13 mouse cellular contexts compared by ENCODE assay signal in the genomic region with DNA sequence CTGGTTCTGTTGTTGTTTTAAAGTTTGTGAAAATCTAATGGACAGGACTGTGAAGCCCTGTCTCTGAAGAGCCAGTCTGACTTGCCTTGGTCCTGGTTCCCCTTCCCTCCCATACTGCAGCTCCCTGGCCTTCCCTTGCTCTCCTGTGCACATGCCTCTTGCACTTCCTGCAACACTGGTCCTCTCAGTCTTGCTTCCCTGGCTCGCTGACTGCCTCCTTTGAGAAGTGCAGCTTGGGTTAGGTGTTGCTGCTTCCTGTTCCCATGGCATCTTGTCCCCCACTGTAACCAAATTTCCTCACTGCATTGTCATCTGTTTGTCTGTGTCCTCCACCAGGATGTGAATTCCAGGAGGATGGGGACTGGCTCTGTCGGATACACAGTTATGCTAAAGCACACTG. TPM values are rescaled to one million over a fixed set of nuclear protein-coding genes. Genes with fewer than 3 reads are reported as not detected.
DNase-seq lines count a peak whose midpoint lies in the region; ATAC-seq and TF ChIP-seq lines count a peak whose summit lies in the region.
"Had no signal": no experiment of that assay in that cellular context is flagged by ENCODE, and none has a peak within 500 bp of the region (broad histone marks: within the 10 kb centered on the region; RNA-seq: fewer than 3 reads in every experiment).

No protein-coding gene starts in this region.

- H3K27me3 ChIP-seq in kidney, embryonic 16.5 days (ENCODE audit: insufficient read depth, low read length): no peaks in the 10 kb centered on the region
- H3K27me3 ChIP-seq: heart, embryonic 15.5 days; liver, embryonic 13.5 days had no signal

- no peak overlapping the region for H3K4me3 ChIP-seq in kidney, embryonic 16.5 days (ENCODE audit: low read length)
- no peak overlapping the region for H3K4me3 ChIP-seq in ES-E14 (ENCODE audit: insufficient read depth in 1 of 2, low read depth in 1 of 2, low read length in 2 of 2, poor library complexity in 1 of 2, severe bottlenecking in 1 of 2)
- H3K4me3 ChIP-seq: forebrain, embryonic 10.5 days; heart, embryonic 15.5 days; liver, embryonic 13.5 days had no signal

- no peak for ATAC-seq in kidney, embryonic 16.5 days (ENCODE audit: low FRiP score, low TSS enrichment)

- 0 out of 2 replicates have a peak overlapping the region, but pooled peaks have one; percentile 36 for H3K27ac ChIP-seq in kidney, embryonic 16.5 days (ENCODE audit: low read length)
- H3K27ac ChIP-seq in ES-E14 (ENCODE audit: insufficient read depth, low read depth, low read length, poor library complexity, severe bottlenecking): peak overlapping the region; percentile 25; the same call in 1 of the 2 replicates
- H3K27ac ChIP-seq: forebrain, embryonic 10.5 days; heart, embryonic 15.5 days; liver, embryonic 13.5 days had no signal

- in situ Hi-C loops in ES-E14 (cut with MboI; ENCODE audit: low sequenced_read_pairs in 2 of 2, unreplicated experiment in 2 of 2): no loop called here

- no peaks in the 10 kb centered on the region for H3K36me3 ChIP-seq in kidney, embryonic 16.5 days (ENCODE audit: insufficient read depth, low read length)
- no peaks in the 10 kb centered on the region for H3K36me3 ChIP-seq in ES-E14 (ENCODE audit: control insufficient read depth, insufficient read depth, low read length, poor library complexity, severe bottlenecking)
- H3K36me3 ChIP-seq: forebrain, embryonic 10.5 days; heart, embryonic 15.5 days; liver, embryonic 13.5 days had no signal

- 41% methylated on average over 2 of the region's 2 CpGs for WGBS in kidney, embryonic 16.5 days

- H3K4me2 ChIP-seq in kidney, embryonic 16.5 days (replicated peaks; ENCODE audit: low read depth, low read length): peak overlapping the region; percentile 16
- H3K4me2 ChIP-seq: heart, embryonic 15.5 days; liver, embryonic 13.5 days had no signal

- peak; percentile 22 for DNase-seq in adrenal gland, postnatal 14 days
- DNase-seq in adrenal gland, adult 8-10 months: no peak
- DNase-seq in kidney, adult 11 months: no peak
- no peak for DNase-seq in ES-E14 (ENCODE audit: low read depth, low spot score)
- DNase-seq in kidney, postnatal 4 days: peak; percentile 14 to 30
- no peak for DNase-seq in ovary, postnatal 36 days (ENCODE audit: low spot score)
- no peak for DNase-seq in spleen, postnatal 10 days (ENCODE audit: low spot score in 2 of 2)
- DNase-seq: adrenal gland, adult 2 months; cerebellum, postnatal 10 days; liver, embryonic 13.5 days had no signal

- peaks cover 37% of the 10 kb centered on the region for H3K4me1 ChIP-seq in kidney, embryonic 16.5 days (ENCODE audit: insufficient read depth, low read length)
- peaks cover 3% of the 10 kb centered on the region in 2 experiments; a peak in 2 of 4 replicates for H3K4me1 ChIP-seq in ES-E14 (ENCODE audit: control insufficient read depth in 2 of 2, insufficient read depth in 2 of 2, low read length in 2 of 2, poor library complexity in 1 of 2)

- no peak overlapping the region for H3K9ac ChIP-seq in kidney, embryonic 16.5 days (replicated peaks; ENCODE audit: low read length)
- H3K9ac ChIP-seq in ES-E14 (ENCODE audit: insufficient read depth, low read depth, low read length, poor library complexity, severe bottlenecking): no peak overlapping the region
- H3K9ac ChIP-seq: heart, embryonic 15.5 days had no signal

- H3K9me3 ChIP-seq in kidney, embryonic 16.5 days (ENCODE audit: low read length): no peaks in the 10 kb centered on the region
- no peaks in the 10 kb centered on the region for H3K9me3 ChIP-seq in ES-E14 (ENCODE audit: control insufficient read depth, insufficient read depth, low read depth, low read length)
- H3K9me3 ChIP-seq: forebrain, embryonic 10.5 days; heart, embryonic 15.5 days; liver, embryonic 13.5 days had no signal

TF ChIP-seq in ES-E14, 5 proteins besides CTCF, POLR2A, EP300 and RAD21:
- TF ChIP-seq ZC3H11A (IDR thresholded peaks at IDR 0.05; ENCODE audit: borderline replicate concordance, low read depth, low read length) (no peak), MAFK (IDR thresholded peaks at IDR 0.05; ENCODE audit: insufficient read depth, low read depth, low read length) (no peak), ZNF384 (IDR thresholded peaks at IDR 0.05; ENCODE audit: low read depth, low read length) (no peak), HCFC1 (IDR thresholded peaks at IDR 0.05; ENCODE audit: borderline replicate concordance, insufficient read depth, low read length) (no peak), CHD2 (IDR thresholded peaks at IDR 0.05; ENCODE audit: low read depth, low read length) (no peak)

RNA-seq across cellular contexts. Expression of gene Pik3ca, which starts 2.5 kb away (rescaled TPM):
- total RNA-seq in adrenal gland, postnatal 14 days (2021): 49.5 and 54.0 TPM in 2 replicates
- 10 to 100 TPM; 52.6 to 61.4 (median 57.4) TPM for total RNA-seq in adrenal gland, adult 8-10 months (2022)
- polyA plus RNA-seq in kidney, embryonic 16.5 days (2015; fragmentation: Nextera tagmentation; extraction: Ambion mirVana): 10.0 and 10.5 TPM in 2 replicates
- 14.9 and 19.8 TPM in 2 replicates for total RNA-seq in ES-E14 (2012; rRNA removed)

RNA-seq across cellular contexts. Expression of gene Zmat3, which starts 34.1 kb away (rescaled TPM):
- 15.9 and 16.7 TPM in 2 replicates for total RNA-seq in adrenal gland, postnatal 14 days (2021)
- 10 to 100 TPM; 25.1 to 39.5 (median 33.3) TPM for total RNA-seq in adrenal gland, adult 8-10 months (2022)
- 3.6 and 4.2 TPM in 2 replicates for polyA plus RNA-seq in kidney, embryonic 16.5 days (2015; fragmentation: Nextera tagmentation; extraction: Ambion mirVana)
- total RNA-seq in ES-E14 (2012; rRNA removed): 30.9 and 39.7 TPM in 2 replicates

Comparison
In these comparisons a context has a peak if more than half of its experiments do, and no peak if none do; other contexts are left out.
1. DNase-seq: peak in adrenal gland, postnatal 14 days (single experiment) and kidney, postnatal 4 days (2 of 2); none in adrenal gland, adult 8-10 months (single experiment), kidney, adult 11 months (single experiment), ES-E14 (single experiment), ovary, postnatal 36 days (single experiment) and spleen, postnatal 10 days (0 of 2).